In genomic region chr13:37858508-37858907, GRCm38 (mm10) we compare ENCODE assay signal across 8 mouse cellular contexts.
DNase-seq lines count a peak whose midpoint lies in the region; ATAC-seq lines count a peak whose summit lies in the region.

No protein-coding gene starts in this region.

- H3K36me3 ChIP-seq in forebrain, embryonic 12.5 days (replicated peaks), result no peaks in the 10 kb centered on the region
- no peaks in the 10 kb centered on the region for H3K36me3 ChIP-seq in limb, embryonic 10.5 days
- H3K36me3 ChIP-seq in neural tube, embryonic 12.5 days, result no peaks in the 10 kb centered on the region

- H3K27me3 ChIP-seq in forebrain, embryonic 12.5 days, result peaks cover 23% of the 10 kb centered on the region
- no peaks in the 10 kb centered on the region for H3K27me3 ChIP-seq in limb, embryonic 10.5 days (ENCODE audit: low read depth, poor library complexity, severe bottlenecking)
- no peaks in the 10 kb centered on the region for H3K27me3 ChIP-seq in neural tube, embryonic 12.5 days (replicated peaks)

- peak; percentile 59 for DNase-seq in kidney, adult 11 months
- DNase-seq in kidney, adult 18-20 months, result no peak
- DNase-seq in limb, embryonic 10.5 days (ENCODE audit: low spot score), result peak; percentile 37
- DNase-seq in right cerebral cortex, postnatal 36 days (ENCODE audit: low spot score in 2 of 2), result no peak
- DNase-seq in left cerebral cortex, postnatal 4 days, result no peak

- H3K27ac ChIP-seq in forebrain, embryonic 12.5 days, result no peak overlapping the region
- H3K27ac ChIP-seq in limb, embryonic 10.5 days, result peak overlapping the region; percentile 87
- H3K27ac ChIP-seq in neural tube, embryonic 12.5 days, result no peak overlapping the region

- intact Hi-C loops in left cerebral cortex, postnatal 4 days (cut with DNase I), result no loop called here

- H3K9me3 ChIP-seq in forebrain, embryonic 12.5 days, result no peaks in the 10 kb centered on the region
- no peaks in the 10 kb centered on the region for H3K9me3 ChIP-seq in limb, embryonic 10.5 days (replicated peaks)
- no peaks in the 10 kb centered on the region for H3K9me3 ChIP-seq in neural tube, embryonic 12.5 days

- H3K4me2 ChIP-seq in forebrain, embryonic 12.5 days, result peak overlapping the region; percentile 80
- H3K4me2 ChIP-seq in neural tube, embryonic 12.5 days (replicated peaks), result peak overlapping the region; percentile 88

- 0 out of 2 replicates have a peak overlapping the region, but pooled peaks have one; percentile 61 for H3K9ac ChIP-seq in forebrain, embryonic 12.5 days
- peak overlapping the region; percentile 53; the same call in 1 of the 2 replicates for H3K9ac ChIP-seq in neural tube, embryonic 12.5 days

- ATAC-seq in forebrain, embryonic 12.5 days (ENCODE audit: low FRiP score), result no peak; the same call in 1 of the 2 replicates
- ATAC-seq in neural tube, embryonic 12.5 days (ENCODE audit: low FRiP score, low read depth), result no peak
- no peak for ATAC-seq in inflammation-experienced regulatory T-cells, adult 6 months

- peaks cover 37% of the 10 kb centered on the region for H3K4me1 ChIP-seq in forebrain, embryonic 12.5 days
- H3K4me1 ChIP-seq in limb, embryonic 10.5 days, result peaks cover 51% of the 10 kb centered on the region
- peaks cover 37% of the 10 kb centered on the region for H3K4me1 ChIP-seq in neural tube, embryonic 12.5 days

- H3K4me3 ChIP-seq in forebrain, embryonic 12.5 days (replicated peaks), result peak overlapping the region; percentile 57
- H3K4me3 ChIP-seq in limb, embryonic 10.5 days, result peak overlapping the region; percentile 60
- H3K4me3 ChIP-seq in neural tube, embryonic 12.5 days, result peak overlapping the region; percentile 59

- WGBS in forebrain, embryonic 12.5 days, result 36% methylated on average over 9 of the region's 9 CpGs
- 33% methylated on average over 9 of the region's 9 CpGs for WGBS in limb, embryonic 10.5 days
- WGBS in neural tube, embryonic 12.5 days, result 41% methylated on average over 9 of the region's 9 CpGs

Comparison
In these comparisons a context has a peak if more than half of its experiments do, and no peak if none do; other contexts are left out.
1. DNase-seq: peak in kidney, adult 11 months (single experiment) and limb, embryonic 10.5 days (single experiment); none in kidney, adult 18-20 months (single experiment), right cerebral cortex, postnatal 36 days (0 of 2) and left cerebral cortex, postnatal 4 days (single experiment).
2. Peak in every context shown above with its lines, with median percentiles within 50 percentile points of each other: H3K4me3 ChIP-seq.